In genomic region chr4:128905251-128905650, GRCm38 (mm10) we compare ENCODE assay signal across 21 mouse cellular contexts. TPM values are rescaled to one million over a fixed set of nuclear protein-coding genes. Genes with fewer than 3 reads are reported as not detected.
DNase-seq lines count a peak whose midpoint lies in the region; ATAC-seq lines count a peak whose summit lies in the region.
"Had no signal": no experiment of that assay in that cellular context is flagged by ENCODE, and none has a peak within 500 bp of the region (broad histone marks: within the 10 kb centered on the region; RNA-seq: fewer than 3 reads in every experiment).

No protein-coding gene starts in this region.

- peaks cover 7% of the 10 kb centered on the region; the same call in 1 of the 2 replicates for H3K27me3 ChIP-seq in midbrain, embryonic 10.5 days (ENCODE audit: low read depth, poor library complexity, severe bottlenecking)
- no peaks in the 10 kb centered on the region for H3K27me3 ChIP-seq in midbrain, embryonic 15.5 days (replicated peaks)
- H3K27me3 ChIP-seq in limb, embryonic 10.5 days (ENCODE audit: low read depth, poor library complexity, severe bottlenecking) = no peaks in the 10 kb centered on the region

- DNase-seq in embryo, embryonic 10.5 days (ENCODE audit: low spot score) = peak; percentile 40
- no peak for DNase-seq in embryo, embryonic 10 days (ENCODE audit: low spot score)
- no peak for DNase-seq in midbrain, embryonic 10.5 days (ENCODE audit: low spot score)
- peak; percentile 54 for DNase-seq in limb, embryonic 10.5 days (ENCODE audit: low spot score)
- DNase-seq in yolk sac, embryonic 10.5 days (ENCODE audit: low spot score) = peak; percentile 24
- DNase-seq in thymus, postnatal 10 days (ENCODE audit: low spot score in 2 of 2) = no peak
- no peak for DNase-seq in MN1 (ENCODE audit: low spot score)
- DNase-seq: adrenal gland, postnatal 14 days; B cell, adult 2 months; cerebellum, postnatal 10 days; kidney, adult 8-10 months; liver; lung, adult 18-20 months; lung, postnatal 36 days; spleen, adult 18-20 months; thymus, adult 2 months had no signal

- H3K27ac ChIP-seq in midbrain, embryonic 10.5 days (replicated peaks) = peak overlapping the region; percentile 69
- no peak overlapping the region for H3K27ac ChIP-seq in midbrain, embryonic 15.5 days
- H3K27ac ChIP-seq in limb, embryonic 10.5 days = peak overlapping the region; percentile 91
- H3K27ac ChIP-seq: forebrain, embryonic 13.5 days; left cerebral cortex, adult 2 months; midbrain, embryonic 12.5 days had no signal

- ATAC-seq in midbrain, embryonic 15.5 days (replicated peaks) = no peak
- ATAC-seq: forebrain, embryonic 13.5 days had no signal

- peaks cover 27% of the 10 kb centered on the region for H3K36me3 ChIP-seq in midbrain, embryonic 10.5 days
- H3K36me3 ChIP-seq in midbrain, embryonic 15.5 days (replicated peaks) = peaks cover 16% of the 10 kb centered on the region; the same call in 1 of the 2 replicates
- peaks cover 40% of the 10 kb centered on the region for H3K36me3 ChIP-seq in limb, embryonic 10.5 days

- no peak overlapping the region for H3K4me3 ChIP-seq in midbrain, embryonic 10.5 days
- H3K4me3 ChIP-seq in midbrain, embryonic 15.5 days = no peak overlapping the region
- peak overlapping the region; percentile 22 for H3K4me3 ChIP-seq in limb, embryonic 10.5 days
- H3K4me3 ChIP-seq: forebrain, embryonic 13.5 days; heart, embryonic 12.5 days; left cerebral cortex, adult 2 months; midbrain, embryonic 12.5 days had no signal

- no peak overlapping the region for H3K4me2 ChIP-seq in midbrain, embryonic 15.5 days
- H3K4me2 ChIP-seq: forebrain, embryonic 13.5 days; heart, embryonic 12.5 days; midbrain, embryonic 12.5 days had no signal

- H3K4me1 ChIP-seq in midbrain, embryonic 10.5 days = peaks cover 44% of the 10 kb centered on the region
- H3K4me1 ChIP-seq in midbrain, embryonic 15.5 days = peaks cover 4% of the 10 kb centered on the region
- peaks cover 62% of the 10 kb centered on the region for H3K4me1 ChIP-seq in limb, embryonic 10.5 days

- WGBS in midbrain, embryonic 10.5 days = 23% methylated on average over 8 of the region's 8 CpGs
- WGBS in midbrain, embryonic 15.5 days = 40% methylated on average over 8 of the region's 8 CpGs
- WGBS in limb, embryonic 10.5 days = 6% methylated on average over 8 of the region's 8 CpGs

- H3K9ac ChIP-seq in midbrain, embryonic 15.5 days = no peak overlapping the region
- H3K9ac ChIP-seq: forebrain, embryonic 13.5 days; heart, embryonic 12.5 days had no signal

- no peaks in the 10 kb centered on the region for H3K9me3 ChIP-seq in midbrain, embryonic 10.5 days (replicated peaks)
- H3K9me3 ChIP-seq in midbrain, embryonic 15.5 days = no peaks in the 10 kb centered on the region
- no peaks in the 10 kb centered on the region for H3K9me3 ChIP-seq in limb, embryonic 10.5 days (replicated peaks)
- H3K9me3 ChIP-seq: forebrain, embryonic 13.5 days; heart, embryonic 12.5 days; midbrain, embryonic 12.5 days had no signal

RNA-seq across cellular contexts. Expression of gene Trim62, which starts 21.9 kb away (rescaled TPM):
- polyA plus RNA-seq in midbrain, embryonic 10.5 days (2016; fragmentation: Nextera tagmentation; extraction: Ambion mirVana) = 7.6 and 10.0 TPM in 2 replicates
- 21.3 and 21.5 TPM in 2 replicates for polyA plus RNA-seq in midbrain, embryonic 15.5 days (2015; fragmentation: Nextera tagmentation; extraction: Ambion mirVana)
- polyA plus RNA-seq in limb, embryonic 10.5 days (2016; fragmentation: Nextera tagmentation; extraction: Ambion mirVana) = 6.4 and 8.2 TPM in 2 replicates

RNA-seq across cellular contexts. Expression of gene Azin2, which starts 57.0 kb away (rescaled TPM):
- polyA plus RNA-seq in midbrain, embryonic 10.5 days (2016; fragmentation: Nextera tagmentation; extraction: Ambion mirVana) = 11.1 and 14.9 TPM in 2 replicates
- 19.1 and 23.2 TPM in 2 replicates for polyA plus RNA-seq in midbrain, embryonic 15.5 days (2015; fragmentation: Nextera tagmentation; extraction: Ambion mirVana)
- polyA plus RNA-seq in limb, embryonic 10.5 days (2016; fragmentation: Nextera tagmentation; extraction: Ambion mirVana) = 9.8 and 15.4 TPM in 2 replicates

Comparison
In these comparisons a context has a peak if more than half of its experiments do, and no peak if none do; other contexts are left out.
1. DNase-seq: peak in embryo, embryonic 10.5 days (single experiment), limb, embryonic 10.5 days (single experiment) and yolk sac, embryonic 10.5 days (single experiment); none in embryo, embryonic 10 days (single experiment), midbrain, embryonic 10.5 days (single experiment), thymus, postnatal 10 days (0 of 2) and MN1 (single experiment).